Mouse (Mus musculus): ENCODE measurements around the gene Fam196a. TPM values are rescaled to one million over a fixed set of nuclear protein-coding genes. Genes with fewer than 3 reads are reported as not detected.

Gene Fam196a
- polyA plus RNA-seq, 1 experiment = 0.82 TPM

DNA sequence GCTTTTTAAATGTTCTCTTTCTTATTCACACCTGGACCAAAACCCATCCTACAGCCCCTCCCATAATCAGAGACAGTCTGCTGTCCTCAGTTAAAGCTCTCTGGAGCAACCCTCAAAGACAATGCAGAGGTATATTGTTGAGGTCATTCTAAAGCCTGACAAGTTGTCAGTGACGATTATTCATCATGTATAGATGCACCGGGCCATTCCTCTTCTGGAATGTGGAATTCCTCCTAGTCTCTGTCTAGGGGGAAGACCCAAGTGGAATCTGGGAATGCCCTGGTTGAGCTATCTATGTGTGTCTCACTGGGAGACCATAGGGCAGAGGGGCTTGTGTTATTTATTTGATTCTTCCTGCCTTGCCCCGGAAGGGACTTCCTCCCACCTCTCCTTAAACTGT is 65.7 kb downstream of the Fam196a start:
- Histone ChIP-seq H3K4me3 (replicated peaks; ENCODE audit: extremely low read depth, low read depth, low read length) (no peak overlapping the region), H3K4me1 (ENCODE audit: control insufficient read depth, insufficient read depth, low read length) (no peaks in the 10 kb centered on the region)
- no peak for DNase-seq
- TF ChIP-seq CTCF (IDR thresholded peaks at IDR 0.05; ENCODE audit: insufficient read depth, low read length) (no peak), POLR2A (IDR thresholded peaks at IDR 0.05; ENCODE audit: borderline replicate concordance, extremely low read depth, low read depth, low read length) (no peak)
- 50% methylated on average over 3 of the region's 3 CpGs for WGBS

- Histone ChIP-seq H3K4me1 (ENCODE audit: control insufficient read depth, insufficient read depth, low read length) (no peaks in the 10 kb centered on the region), H3K4me3 (replicated peaks; ENCODE audit: extremely low read depth, low read depth, low read length) (no peak overlapping the region)
- TF ChIP-seq POLR2A (IDR thresholded peaks at IDR 0.05; ENCODE audit: borderline replicate concordance, extremely low read depth, low read depth, low read length) (no peak), CTCF (IDR thresholded peaks at IDR 0.05; ENCODE audit: insufficient read depth, low read length) (no peak)
- 81% methylated on average over 2 of the region's 2 CpGs for WGBS
- DNase-seq = peak; percentile 7
Observed at GRCm38 (mm10) chr7:134864175-134864574, 74.1 kb downstream of the Fam196a start.

DNA sequence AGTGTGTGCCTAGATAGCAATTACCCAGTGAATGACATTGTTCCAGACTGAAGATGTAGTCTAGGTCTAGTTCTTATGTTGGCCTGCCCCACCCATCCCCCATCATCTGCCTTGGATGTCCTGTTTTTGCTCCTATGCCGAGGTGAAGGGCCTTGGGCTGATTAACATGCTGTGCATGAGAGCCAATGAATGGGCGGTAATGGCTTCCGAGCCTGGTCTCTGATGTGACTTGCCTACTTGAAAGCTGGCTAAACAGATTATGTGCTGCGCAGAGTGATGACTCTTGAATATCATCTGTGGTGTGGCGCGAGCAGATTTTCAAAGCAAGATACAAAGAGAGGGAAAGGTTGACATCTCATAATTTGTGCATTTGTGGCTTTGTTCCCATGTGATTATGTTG is 76.2 kb downstream of the Fam196a start:
- WGBS = 85% methylated on average over 6 of the region's 6 CpGs
- TF ChIP-seq POLR2A (IDR thresholded peaks at IDR 0.05; ENCODE audit: borderline replicate concordance, extremely low read depth, low read depth, low read length) = no peak
- TF ChIP-seq CTCF (IDR thresholded peaks at IDR 0.05; ENCODE audit: insufficient read depth, low read length) = no peak
- Histone ChIP-seq H3K4me1 (ENCODE audit: control insufficient read depth, insufficient read depth, low read length) (no peaks in the 10 kb centered on the region), H3K4me3 (replicated peaks; ENCODE audit: extremely low read depth, low read depth, low read length) (no peak overlapping the region)
- no peak for DNase-seq

- 79% methylated on average over 4 of the region's 4 CpGs for WGBS
- TF ChIP-seq CTCF (IDR thresholded peaks at IDR 0.05; ENCODE audit: insufficient read depth, low read length) = no peak
- TF ChIP-seq POLR2A (IDR thresholded peaks at IDR 0.05; ENCODE audit: borderline replicate concordance, extremely low read depth, low read depth, low read length) = no peak
- Histone ChIP-seq H3K4me3 (replicated peaks; ENCODE audit: extremely low read depth, low read depth, low read length) (no peak overlapping the region), H3K4me1 (ENCODE audit: control insufficient read depth, insufficient read depth, low read length) (no peaks in the 10 kb centered on the region)
- DNase-seq = no peak
Observed at GRCm38 (mm10) chr7:134842751-134843150, 95.5 kb downstream of the Fam196a start.

- Histone ChIP-seq H3K4me1 (ENCODE audit: control insufficient read depth, insufficient read depth, low read length) (no peaks in the 10 kb centered on the region), H3K4me3 (replicated peaks; ENCODE audit: extremely low read depth, low read depth, low read length) (no peak overlapping the region)
- WGBS = 94% methylated on average over 2 of the region's 2 CpGs
- TF ChIP-seq POLR2A (IDR thresholded peaks at IDR 0.05; ENCODE audit: borderline replicate concordance, extremely low read depth, low read depth, low read length) (no peak), CTCF (IDR thresholded peaks at IDR 0.05; ENCODE audit: insufficient read depth, low read length) (no peak)
- DNase-seq = no peak
Observed at GRCm38 (mm10) chr7:134840066-134840465, 98.2 kb downstream of the Fam196a start.
